Mouse (Mus musculus) mouse trophoblast stem cell (cell line): Measurements from ENCODE around the gene AI854703.

Experiments used
- in situ Hi-C, 2 experiments: fragments of 300-500 bp; cut with MseI, MboI; formaldehyde crosslinking; loops; 2 replicates in 1 of 2; 3 replicates in 1 of 2; pipeline ENCODE4 v1.15.1; 2025

AI854703 gene

DNA sequence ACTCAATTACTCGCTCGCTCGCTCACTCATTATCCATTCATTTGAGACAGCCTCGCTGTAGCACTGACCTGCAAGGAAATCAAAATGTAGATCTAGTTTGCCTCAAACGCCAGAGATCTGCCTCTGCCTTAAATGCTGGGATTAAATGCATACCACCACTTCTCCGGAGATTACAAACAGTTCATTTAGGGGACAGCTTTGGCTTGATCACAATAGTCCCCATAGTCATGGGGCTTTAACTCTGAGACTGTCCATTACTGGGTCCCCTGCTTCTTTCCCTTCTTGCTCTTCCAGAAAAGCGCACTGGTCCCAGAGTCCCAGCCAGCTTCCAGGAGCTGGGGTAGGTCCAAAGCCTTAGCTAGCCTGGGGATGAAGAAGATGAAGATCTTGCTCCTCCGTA is at the start of gene AI854703:
Gene AI854703 (plus strand): TSS at position 301 of the 400 bp plus-strand sequence.
- in situ Hi-C loops = no loop called here

DNA sequence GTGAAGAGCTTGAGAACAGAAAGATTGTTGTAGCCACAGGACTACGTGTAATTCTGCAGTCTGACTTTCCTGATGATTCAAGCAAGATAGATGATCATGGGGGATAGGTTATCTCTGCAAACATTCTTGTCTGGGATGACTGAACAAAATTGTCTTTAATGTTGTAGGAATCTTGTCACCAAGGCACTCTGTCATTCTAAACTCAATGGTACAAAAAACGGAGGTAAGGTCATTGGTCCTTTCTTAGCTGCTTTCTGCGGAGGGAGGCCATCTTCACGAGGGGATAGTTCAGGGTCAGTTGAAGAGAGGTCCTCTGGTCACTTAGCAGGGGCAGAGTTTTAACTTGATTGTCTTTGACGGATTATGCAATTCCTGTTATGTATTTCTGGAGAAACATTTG is 47.8 kb upstream of the AI854703 start:
- in situ Hi-C loops = no loop called here

- in situ Hi-C loops = no loop called here
These were observed 47.3 kb upstream of the AI854703 start for GRCm38 (mm10) chr6:48579215-48579648.

DNA sequence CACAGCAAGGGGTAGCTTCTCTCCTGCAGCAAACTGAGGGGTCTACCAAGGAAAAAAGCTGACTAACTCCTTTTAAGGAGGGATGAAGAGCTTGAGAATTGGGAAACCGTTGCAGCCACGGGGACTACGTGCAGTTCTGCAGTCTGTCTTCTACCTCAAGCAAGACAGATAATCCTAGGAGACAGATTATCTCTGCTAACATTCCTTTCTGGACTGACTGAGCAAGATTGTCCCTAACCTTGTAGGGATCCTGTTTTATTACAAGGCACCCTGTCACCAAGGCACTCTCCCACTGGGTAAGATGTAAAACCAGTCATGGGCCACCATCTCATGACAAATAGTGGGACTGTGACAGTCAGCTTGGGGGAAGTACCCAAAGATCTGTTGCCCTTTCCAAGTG is 45.3 kb upstream of the AI854703 start:
- in situ Hi-C loops = no loop called here

- in situ Hi-C loops = no loop called here
These were observed 44.5 kb upstream of the AI854703 start for GRCm38 (mm10) chr6:48582037-48582436.

GRCm38 (mm10) chr6:48589194-48589750 is 37.3 kb upstream of the AI854703 start, which contains the start of gene Gm45021:
Gene Gm45021, plus strand, starts transcription at chr6:48589610.
- in situ Hi-C loops = no loop called here

DNA sequence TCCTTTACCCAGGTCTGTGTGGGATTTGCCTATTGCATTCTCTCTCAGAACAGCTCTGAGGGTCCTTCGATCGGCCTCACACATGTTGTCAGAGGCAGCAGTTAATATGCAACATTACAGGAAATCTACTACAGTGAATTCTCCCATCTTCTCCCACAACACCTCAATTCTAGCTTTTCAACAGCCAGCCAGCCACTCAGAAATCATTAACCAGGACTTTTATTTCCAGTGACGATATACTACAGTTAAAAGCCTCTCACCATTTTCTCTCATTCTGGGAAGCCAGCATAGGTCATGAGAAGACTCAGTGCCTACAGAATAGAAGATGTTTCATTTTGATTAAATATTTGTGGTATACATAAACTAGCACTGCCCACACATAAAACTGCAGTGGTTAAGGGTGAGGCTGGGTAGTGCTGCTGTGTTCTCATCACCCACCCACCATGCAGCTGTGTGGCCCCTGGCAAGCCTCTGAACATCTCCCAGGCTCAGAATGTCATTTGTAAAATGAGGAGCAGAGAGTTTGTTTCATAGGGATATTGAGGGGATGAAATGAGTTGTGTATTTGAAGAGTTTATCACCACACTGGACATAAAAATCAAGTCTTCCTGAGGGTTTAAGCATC is 35.2 kb upstream of the AI854703 start:
- in situ Hi-C loops = no loop called here

- in situ Hi-C loops = no loop called here
These were observed 34.7 kb upstream of the AI854703 start for GRCm38 (mm10) chr6:48591871-48592270.

DNA sequence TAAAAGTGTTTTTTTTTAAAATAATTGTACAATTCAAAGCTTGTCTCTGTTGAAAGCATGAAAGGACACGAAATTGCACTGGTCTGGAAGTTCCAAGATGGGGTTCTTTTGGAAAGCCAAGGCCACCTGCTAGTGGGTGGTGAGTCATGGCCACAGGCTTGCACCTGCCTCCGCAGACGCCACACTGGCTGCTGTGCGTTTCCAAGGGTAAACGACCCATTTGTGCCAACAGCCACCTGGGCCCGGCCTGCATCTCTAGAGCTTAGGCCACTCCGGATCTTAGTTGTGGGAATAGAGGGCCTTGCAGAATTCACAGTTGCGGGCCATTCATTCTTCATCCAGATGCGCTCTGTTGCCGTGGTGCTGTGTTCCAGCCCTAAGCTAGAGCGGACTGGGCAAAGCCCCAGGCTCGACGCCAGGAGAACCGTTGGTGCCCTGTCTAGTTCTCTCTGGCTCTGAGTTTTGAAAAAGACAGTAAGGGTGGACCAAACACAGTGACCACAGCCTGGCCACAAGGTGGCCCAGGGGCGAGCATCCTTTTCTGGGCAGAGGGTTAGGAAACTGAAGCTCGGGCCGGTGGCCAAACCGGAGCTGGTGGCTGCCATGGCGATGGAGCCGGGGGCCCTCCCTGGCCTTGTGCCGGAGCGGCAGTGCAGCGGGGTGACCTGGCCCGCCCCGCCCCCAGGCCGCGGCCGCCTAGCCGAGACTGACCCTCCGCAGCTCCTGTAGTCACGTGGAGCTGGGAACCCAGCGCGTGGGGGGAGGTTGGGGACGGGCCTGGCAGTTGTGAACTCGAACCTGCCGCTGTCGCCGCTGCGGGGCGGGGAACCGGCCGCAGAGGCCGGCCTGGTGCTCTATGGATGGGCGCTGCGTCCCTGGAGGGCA is 33.2 kb upstream of the AI854703 start, which contains the start of the genes Repin1 and Gm44965:
Gene Repin1 (plus strand): TSS at position 726 of the 885 bp plus-strand sequence.
Gene Gm44965 (plus strand): TSS at position 784 of the 885 bp plus-strand sequence.
- in situ Hi-C loops = no loop called here

GRCm38 (mm10) chr6:48594043-48594738 is 32.4 kb upstream of the AI854703 start:
- in situ Hi-C loops = no loop called here

DNA sequence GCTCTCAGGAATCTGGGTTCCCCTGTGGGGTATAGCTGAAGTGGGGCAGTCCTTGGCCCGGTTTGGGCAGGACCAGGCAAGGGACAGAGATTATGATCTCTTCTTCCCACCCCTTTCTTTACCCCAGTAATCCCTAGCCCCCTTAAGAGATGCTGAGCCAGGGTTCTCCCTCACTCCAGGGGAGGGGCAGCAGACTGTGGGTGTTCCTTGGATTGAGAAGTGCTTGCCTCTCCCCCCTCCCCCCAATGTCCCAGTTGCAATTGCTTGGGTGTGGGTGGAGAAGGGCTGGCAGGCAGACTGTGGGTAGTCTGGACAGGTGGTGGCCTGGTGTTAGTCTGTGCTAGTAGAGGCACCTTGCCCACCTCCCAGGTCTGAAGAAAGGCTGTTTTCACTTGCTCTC is 31.3 kb upstream of the AI854703 start:
- in situ Hi-C loops = no loop called here

- in situ Hi-C loops = no loop called here
These were observed 29.9 kb upstream of the AI854703 start for GRCm38 (mm10) chr6:48596545-48597232.

GRCm38 (mm10) chr6:48597233-48597625 is 29.3 kb upstream of the AI854703 start:
- in situ Hi-C loops = no loop called here

DNA sequence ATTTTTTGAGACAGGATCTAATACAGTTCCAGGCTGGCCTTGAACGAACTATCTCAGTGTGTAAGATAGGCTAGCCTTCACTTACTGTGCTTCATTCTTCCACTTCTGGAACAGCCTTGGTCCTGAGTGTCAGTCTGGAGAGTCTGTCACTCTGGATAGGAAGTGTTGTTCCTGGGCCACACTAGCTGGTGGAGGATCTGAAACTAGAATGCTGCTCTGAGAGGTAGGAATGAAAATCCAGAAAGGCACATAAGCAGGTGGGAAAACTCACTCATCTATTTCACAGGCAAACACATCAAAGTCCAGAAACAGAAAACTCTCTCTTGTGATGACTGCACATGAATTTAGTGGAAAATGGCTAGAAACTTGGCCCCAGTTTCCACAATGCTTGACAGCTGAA is 26.0 kb upstream of the AI854703 start:
- in situ Hi-C loops = no loop called here

- in situ Hi-C loops = no loop called here
These were observed 25.1 kb upstream of the AI854703 start, which contains the start of gene Zfp775 for GRCm38 (mm10) chr6:48601271-48602079. Gene Zfp775, plus strand, starts transcription at chr6:48602063.

DNA sequence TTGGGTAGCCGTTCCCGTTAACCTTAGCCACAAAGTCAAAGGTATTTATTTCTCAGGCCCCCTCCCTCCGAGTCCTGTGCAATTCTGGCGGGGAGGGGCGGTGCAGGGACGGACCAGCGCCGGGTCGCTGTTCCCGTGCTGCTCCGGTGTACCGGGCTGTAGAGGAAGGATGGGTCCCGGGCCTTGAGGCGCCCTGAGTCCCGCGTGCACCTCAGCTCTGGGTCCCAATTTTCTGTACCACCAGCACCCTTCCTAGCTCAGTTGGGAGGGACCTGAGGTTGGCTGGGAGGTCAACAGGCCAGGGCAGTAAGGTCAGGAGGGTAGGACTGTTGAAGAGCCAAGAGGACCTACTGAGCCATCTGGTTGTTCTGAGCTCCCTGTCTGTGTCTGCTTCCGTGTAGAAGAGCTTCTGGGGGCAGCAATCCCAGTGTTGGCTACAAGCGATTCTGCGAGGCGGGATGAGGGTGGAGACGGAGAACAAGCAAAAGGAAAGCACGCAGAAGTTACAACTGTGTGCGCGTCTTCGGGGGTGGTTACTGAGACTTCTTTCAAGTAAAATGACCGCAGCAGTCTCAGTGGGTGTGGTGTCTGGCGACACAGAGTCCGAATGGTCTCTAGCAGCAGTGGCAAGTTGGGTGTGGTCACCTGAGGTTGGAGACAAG is 24.4 kb upstream of the AI854703 start:
- in situ Hi-C loops = no loop called here

GRCm38 (mm10) chr6:48608124-48608523 is 18.4 kb upstream of the AI854703 start:
- in situ Hi-C loops = no loop called here

DNA sequence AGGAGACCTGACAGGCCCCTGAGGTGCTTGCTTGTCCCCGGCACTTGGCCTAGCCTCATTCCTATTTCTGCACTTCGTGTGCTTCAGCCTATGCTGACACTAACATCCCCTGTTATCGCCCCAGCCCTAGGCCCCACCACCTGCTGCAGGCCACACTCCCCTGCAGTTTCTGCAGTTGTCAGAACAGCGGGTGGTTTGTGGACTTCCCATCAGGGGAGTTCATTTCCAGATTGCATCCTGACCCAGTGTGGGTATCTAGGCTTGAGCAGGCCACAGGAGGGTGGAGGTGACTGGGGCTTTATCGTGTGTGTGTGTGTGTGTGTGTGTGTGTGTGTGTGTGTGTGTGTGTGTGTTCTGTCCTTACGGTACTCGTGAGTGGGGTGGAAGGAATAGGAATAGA is 17.1 kb upstream of the AI854703 start:
- in situ Hi-C loops = no loop called here

GRCm38 (mm10) chr6:48610657-48611056 is 15.9 kb upstream of the AI854703 start:
- in situ Hi-C loops = no loop called here

GRCm38 (mm10) chr6:48613464-48613863 is 13.1 kb upstream of the AI854703 start:
- in situ Hi-C loops = no loop called here
